Mouse (Mus musculus): Measurements from ENCODE around the gene Tesmin. TPM values are rescaled to one million over a fixed set of nuclear protein-coding genes. Genes with fewer than 3 reads are reported as not detected.

The Tesmin gene
- polyA plus RNA-seq, 1 experiment from 2014 or later: 0.26 TPM

- 87% methylated on average over 3 of the region's 3 CpGs for WGBS
- Histone ChIP-seq H3K27me3 (no peaks in the 10 kb centered on the region), H3K4me3 (no peak overlapping the region), H3K9ac (replicated peaks) (no peak overlapping the region), H3K36me3 (peaks cover 1% of the 10 kb centered on the region), H3K9me3 (0 out of 2 replicates have a peak, but pooled peaks cover 4% of the 10 kb centered on the region), H3K27ac (replicated peaks) (no peak overlapping the region), H3K4me1 (0 out of 2 replicates have a peak, but pooled peaks cover 3% of the 10 kb centered on the region), H3K4me2 (replicated peaks) (no peak overlapping the region)
- no peak for ATAC-seq (ENCODE audit: low FRiP score, low read depth)
Observed at GRCm38 (mm10) chr19:3449248-3449647, 60.6 kb downstream of the Tesmin start.

GRCm38 (mm10) chr19:3450714-3451113, 62.1 kb downstream of the Tesmin start:
- Histone ChIP-seq H3K4me1 (0 out of 2 replicates have a peak, but pooled peaks cover 3% of the 10 kb centered on the region), H3K27ac (replicated peaks) (no peak overlapping the region), H3K27me3 (no peaks in the 10 kb centered on the region), H3K9me3 (0 out of 2 replicates have a peak, but pooled peaks cover 4% of the 10 kb centered on the region), H3K4me3 (no peak overlapping the region), H3K4me2 (replicated peaks) (no peak overlapping the region), H3K36me3 (peaks cover 16% of the 10 kb centered on the region), H3K9ac (replicated peaks) (no peak overlapping the region)
- peak; percentile 10; the same call in 1 of the 2 replicates for ATAC-seq (ENCODE audit: low FRiP score, low read depth)
- 95% methylated on average over 3 of the region's 3 CpGs for WGBS

DNA sequence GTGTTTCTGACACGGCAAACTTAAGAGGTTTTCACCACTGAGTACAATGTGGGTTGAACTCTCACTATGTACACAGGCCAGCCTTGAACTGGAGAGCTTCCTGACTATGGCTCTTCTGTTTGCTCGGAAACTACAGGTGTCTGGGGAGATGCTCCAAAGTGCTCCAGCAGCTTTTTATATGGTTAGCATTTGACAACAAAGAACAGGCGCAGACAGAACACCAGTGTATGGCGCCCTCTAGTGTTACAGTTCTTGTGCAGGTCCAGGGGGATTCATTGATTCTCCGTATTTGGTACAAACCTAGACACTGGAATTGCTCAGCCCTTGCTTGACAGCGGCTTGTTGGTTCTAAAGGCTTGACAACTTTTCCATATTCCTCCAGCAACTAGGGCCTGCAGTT, 62.5 kb downstream of the Tesmin start:
- Histone ChIP-seq H3K27ac (replicated peaks) (no peak overlapping the region), H3K9ac (replicated peaks) (no peak overlapping the region), H3K9me3 (0 out of 2 replicates have a peak, but pooled peaks cover 4% of the 10 kb centered on the region), H3K27me3 (no peaks in the 10 kb centered on the region), H3K36me3 (peaks cover 20% of the 10 kb centered on the region), H3K4me1 (0 out of 2 replicates have a peak, but pooled peaks cover 3% of the 10 kb centered on the region), H3K4me2 (replicated peaks) (no peak overlapping the region), H3K4me3 (no peak overlapping the region)
- ATAC-seq (ENCODE audit: low FRiP score, low read depth): peak; percentile 67
- 27% methylated on average over 6 of the region's 6 CpGs for WGBS

DNA sequence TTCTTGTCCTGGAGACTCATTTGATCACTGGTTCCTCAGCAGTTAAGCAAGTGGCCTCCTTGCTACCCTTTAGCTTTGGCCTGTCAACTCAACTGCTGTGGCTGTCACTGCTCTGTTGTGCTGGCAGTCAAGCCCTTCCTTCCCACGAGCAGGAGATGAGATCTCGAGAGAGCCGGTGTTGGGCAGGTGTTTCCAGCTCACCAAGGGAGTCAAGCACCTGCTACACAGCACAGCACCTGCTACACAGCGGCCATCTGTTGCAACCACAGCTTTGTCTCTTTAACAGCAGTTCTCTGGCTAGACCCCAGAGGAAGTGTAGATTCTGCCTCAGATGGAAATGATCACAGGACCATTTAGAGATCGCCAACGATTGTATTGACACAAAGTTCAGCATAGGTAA, 63.0 kb downstream of the Tesmin start:
- Histone ChIP-seq H3K4me3 (no peak overlapping the region), H3K36me3 (peaks cover 25% of the 10 kb centered on the region), H3K9ac (replicated peaks) (no peak overlapping the region), H3K4me2 (replicated peaks) (no peak overlapping the region), H3K4me1 (0 out of 2 replicates have a peak, but pooled peaks cover 3% of the 10 kb centered on the region), H3K9me3 (0 out of 2 replicates have a peak, but pooled peaks cover 4% of the 10 kb centered on the region), H3K27ac (replicated peaks) (peak overlapping the region; percentile 40; the same call in 1 of the 2 replicates), H3K27me3 (no peaks in the 10 kb centered on the region)
- WGBS: 62% methylated on average over 6 of the region's 6 CpGs
- peak; percentile 55; the same call in 1 of the 2 replicates for ATAC-seq (ENCODE audit: low FRiP score, low read depth)

Other genes starting within 250 kb of the Tesmin start
- gene Mrpl21, start 106.0 kb upstream of the Tesmin start, polyA plus RNA-seq (2016; fragmentation: Nextera tagmentation; extraction: Ambion mirVana): 113 and 117 TPM in 2 replicates
- 10.8 and 13.0 TPM in 2 replicates for gene Ighmbp2, start 105.8 kb upstream of the Tesmin start, polyA plus RNA-seq (2016; fragmentation: Nextera tagmentation; extraction: Ambion mirVana)
- gene Cpt1a, start 66.5 kb upstream of the Tesmin start, polyA plus RNA-seq (2016; fragmentation: Nextera tagmentation; extraction: Ambion mirVana): 13.0 and 13.3 TPM in 2 replicates
- 1.4 and 1.6 TPM in 2 replicates for gene Gal, start 25.7 kb downstream of the Tesmin start, polyA plus RNA-seq (2016; fragmentation: Nextera tagmentation; extraction: Ambion mirVana)
- gene Ppp6r3, start 186.9 kb downstream of the Tesmin start, polyA plus RNA-seq (2016; fragmentation: Nextera tagmentation; extraction: Ambion mirVana): 86.1 and 87.2 TPM in 2 replicates